Mouse (Mus musculus) lung, embryonic 14.5 days (tissue): ENCODE data around the gene Tubb3. TPM values are rescaled to one million over a fixed set of nuclear protein-coding genes. Genes with fewer than 3 reads are reported as not detected.

Source experiments
- ATAC-seq: fragments of 200-750 bp; cut with Nextera tagmentation; 2 replicates; pipeline ENCODE4 v1.8.0; 2017; ENCODE audit warnings: mild to moderate bottlenecking, moderate TSS enrichment, moderate library complexity; ENCODE audit not compliant: insufficient read depth
- DNase-seq: peaks from one replicate; pipeline ENCODE4 v3.0.0-alpha.2; 2015
- H3K27ac ChIP-seq: fragments of 300-500 bp; sonication (generic); 2 replicates; pipeline ENCODE4 v1.5.1; 2014; ENCODE audit warnings: low read depth, mild to moderate bottlenecking, moderate library complexity
- H3K27me3 ChIP-seq: fragments of 300-500 bp; sonication (generic); 2 replicates; pipeline ENCODE4 v1.6.1; 2014; ENCODE audit warnings: low read length, control low read depth; ENCODE audit not compliant: insufficient read depth
- H3K36me3 ChIP-seq: fragments of 300-500 bp; sonication (generic); 2 replicates; pipeline ENCODE4 v1.6.1; 2014; ENCODE audit warnings: control low read depth; ENCODE audit not compliant: insufficient read depth
- H3K4me1 ChIP-seq: fragments of 300-500 bp; sonication (generic); 2 replicates; pipeline ENCODE4 v1.6.1; 2014; ENCODE audit warnings: antibody characterized with exemption, control low read depth; ENCODE audit not compliant: insufficient read depth
- H3K4me2 ChIP-seq: fragments of 300-500 bp; sonication (generic); 2 replicates; pipeline ENCODE4 v1.6.1; 2014; ENCODE audit warnings: mild to moderate bottlenecking
- H3K4me3 ChIP-seq: fragments of 300-500 bp; sonication (generic); 2 replicates; pipeline ENCODE4 v1.5.1; 2014; ENCODE audit warnings: low read depth, low read length
- H3K9ac ChIP-seq: fragments of 300-500 bp; sonication (generic); 2 replicates; pipeline ENCODE4 v1.6.1; 2014
- H3K9me3 ChIP-seq: fragments of 300-500 bp; sonication (generic); 2 replicates; pipeline ENCODE4 v1.6.1; 2016; ENCODE audit warnings: low read depth, low read length, control low read depth
- CTCF ChIP-seq: IDR thresholded peaks from 2 replicates; pipeline ENCODE4 v1.5.1; 2016; ENCODE audit warnings: antibody characterized with exemption, low read depth
- WGBS: fragments of 180-500 bp; shearing (Covaris S2); extraction: QIAGEN DNeasy Blood & Tissue Kit; methylation state at CpG from one replicate; pipeline ENCODE4 v1.1.7; 2014; 5-methylcytosine and 5-hydroxymethylcytosine counted together
- polyA plus RNA-seq: library from polyadenylated mRNA; unstranded; fragments of >200 nt; fragmentation: Nextera tagmentation; extraction: Ambion mirVana; gene quantifications from 2 replicates; pipeline ENCODE4 v1.2.1, GENCODE M21; 2014

Gene Tubb3
- polyA plus RNA-seq, 1 experiment from 2014 or later: 1.7 TPM

- H3K27ac ChIP-seq: no peak overlapping the region
Observed at GRCm38 (mm10) chr8:123404521-123404920, 6.7 kb upstream of the Tubb3 start.

GRCm38 (mm10) chr8:123406786-123407185 is 4.4 kb upstream of the Tubb3 start, which contains the start of gene Mc1r:
Gene Mc1r (plus strand): TSS chr8:123407107.
- peaks cover 17% of the 10 kb centered on the region for H3K36me3 ChIP-seq
- WGBS: 5% methylated on average over 4 of the region's 4 CpGs
- DNase-seq (peak; percentile 75), ATAC-seq (no peak)
- no peaks in the 10 kb centered on the region for H3K9me3 ChIP-seq
- peaks cover 33% of the 10 kb centered on the region for H3K27me3 ChIP-seq
- H3K4me2 ChIP-seq: no peak within 1 kb of the TSS
- no peak within 1 kb of the TSS for H3K4me3 ChIP-seq
- peak; percentile 83 for TF ChIP-seq CTCF
- no peak within 1 kb of the TSS for H3K27ac ChIP-seq
- no peaks in the 10 kb centered on the region for H3K4me1 ChIP-seq
- no peak within 1 kb of the TSS for H3K9ac ChIP-seq

More at GRCm38 (mm10) chr8:123404521-123404920, 6.7 kb upstream of the Tubb3 start:
- ATAC-seq: no peak
- Histone ChIP-seq H3K4me2 (no peak overlapping the region), H3K4me3 (no peak overlapping the region), H3K27me3 (peaks cover 10% of the 10 kb centered on the region), H3K36me3 (peaks cover 35% of the 10 kb centered on the region), H3K9ac (no peak overlapping the region), H3K4me1 (no peaks in the 10 kb centered on the region), H3K9me3 (no peaks in the 10 kb centered on the region)
- TF ChIP-seq CTCF: no peak
- 49% methylated on average over 8 of the region's 8 CpGs for WGBS
- no peak for DNase-seq

DNA sequence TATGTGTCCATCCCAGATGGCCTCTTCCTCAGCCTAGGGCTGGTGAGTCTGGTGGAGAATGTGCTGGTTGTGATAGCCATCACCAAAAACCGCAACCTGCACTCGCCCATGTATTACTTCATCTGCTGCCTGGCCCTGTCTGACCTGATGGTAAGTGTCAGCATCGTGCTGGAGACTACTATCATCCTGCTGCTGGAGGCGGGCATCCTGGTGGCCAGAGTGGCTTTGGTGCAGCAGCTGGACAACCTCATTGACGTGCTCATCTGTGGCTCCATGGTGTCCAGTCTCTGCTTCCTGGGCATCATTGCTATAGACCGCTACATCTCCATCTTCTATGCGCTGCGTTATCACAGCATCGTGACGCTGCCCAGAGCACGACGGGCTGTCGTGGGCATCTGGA is 3.6 kb upstream of the Tubb3 start:
- ATAC-seq: no peak
- peaks cover 41% of the 10 kb centered on the region for H3K27me3 ChIP-seq
- H3K4me1 ChIP-seq: no peaks in the 10 kb centered on the region
- peaks cover 9% of the 10 kb centered on the region for H3K36me3 ChIP-seq
- no peak overlapping the region for H3K4me3 ChIP-seq
- no peak overlapping the region for H3K27ac ChIP-seq
- H3K9ac ChIP-seq: no peak overlapping the region
- no peak overlapping the region for H3K4me2 ChIP-seq
- TF ChIP-seq CTCF: no peak
- DNase-seq: no peak
- WGBS: 85% methylated on average over 13 of the region's 13 CpGs
- no peaks in the 10 kb centered on the region for H3K9me3 ChIP-seq

DNA sequence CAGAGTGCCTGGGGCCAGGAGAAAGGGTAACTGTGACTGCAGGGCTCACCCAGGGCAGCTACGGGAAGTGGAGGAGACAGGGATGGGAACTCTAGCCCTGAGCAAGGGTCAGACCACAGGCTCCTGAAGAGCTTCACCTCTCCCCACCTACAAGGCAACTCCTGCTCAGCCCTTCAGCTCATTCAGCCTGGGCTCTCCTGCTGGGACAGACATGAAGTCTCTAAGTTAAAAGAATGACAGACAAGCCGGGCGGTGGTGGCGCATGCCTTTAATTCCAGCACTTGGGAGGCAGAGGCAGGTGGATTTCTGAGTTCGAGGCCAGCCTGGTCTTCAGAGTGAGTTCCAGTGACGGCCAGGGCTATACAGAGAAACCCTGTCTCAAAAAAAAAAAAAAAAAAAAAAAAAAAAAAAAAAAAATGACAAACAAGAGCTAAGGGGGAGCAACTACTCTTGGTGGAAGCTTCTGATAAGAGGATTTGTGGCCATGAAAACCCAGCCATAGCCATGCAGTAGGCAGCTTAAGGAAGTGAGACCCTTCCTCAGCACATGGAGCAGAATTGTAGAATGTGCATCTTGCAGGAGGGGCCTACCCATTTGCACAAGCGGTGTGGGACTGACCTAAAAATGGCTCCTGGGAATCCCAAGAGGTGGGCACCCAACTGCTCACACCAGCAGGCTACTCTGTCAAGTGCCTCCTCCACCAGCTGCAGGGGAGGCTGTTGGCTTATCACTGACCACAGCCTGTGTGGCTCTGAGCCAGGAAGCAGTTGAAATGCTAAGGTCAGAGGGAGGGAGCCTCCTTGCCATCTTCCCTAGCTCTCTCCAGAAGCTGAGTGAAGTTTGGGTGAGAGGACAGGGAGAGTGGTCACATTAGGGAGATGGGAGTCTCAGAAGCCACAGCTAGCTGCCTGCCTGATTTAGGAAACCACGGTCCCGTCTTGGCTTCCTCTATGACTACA is 2.4 kb upstream of the Tubb3 start:
- Histone ChIP-seq H3K36me3 (no peaks in the 10 kb centered on the region), H3K27me3 (peaks cover 54% of the 10 kb centered on the region), H3K4me3 (no peak overlapping the region), H3K27ac (no peak overlapping the region), H3K9ac (no peak overlapping the region), H3K4me2 (no peak overlapping the region), H3K4me1 (no peaks in the 10 kb centered on the region), H3K9me3 (no peaks in the 10 kb centered on the region)
- 69% methylated on average over 9 of the region's 9 CpGs for WGBS
- TF ChIP-seq CTCF: no peak
- DNase-seq (no peak), ATAC-seq (no peak)

- no peak for TF ChIP-seq CTCF
- no peaks in the 10 kb centered on the region for H3K36me3 ChIP-seq
- ATAC-seq (no peak), DNase-seq (peak; percentile 21)
- no peaks in the 10 kb centered on the region for H3K4me1 ChIP-seq
- no peaks in the 10 kb centered on the region for H3K9me3 ChIP-seq
- H3K4me3 ChIP-seq: no peak overlapping the region
- H3K27ac ChIP-seq: no peak overlapping the region
- 70% methylated on average over 8 of the region's 8 CpGs for WGBS
- H3K9ac ChIP-seq: no peak overlapping the region
- peaks cover 59% of the 10 kb centered on the region for H3K27me3 ChIP-seq
- H3K4me2 ChIP-seq: no peak overlapping the region
Observed at GRCm38 (mm10) chr8:123410049-123410587, 1.1 kb upstream of the Tubb3 start.

DNA sequence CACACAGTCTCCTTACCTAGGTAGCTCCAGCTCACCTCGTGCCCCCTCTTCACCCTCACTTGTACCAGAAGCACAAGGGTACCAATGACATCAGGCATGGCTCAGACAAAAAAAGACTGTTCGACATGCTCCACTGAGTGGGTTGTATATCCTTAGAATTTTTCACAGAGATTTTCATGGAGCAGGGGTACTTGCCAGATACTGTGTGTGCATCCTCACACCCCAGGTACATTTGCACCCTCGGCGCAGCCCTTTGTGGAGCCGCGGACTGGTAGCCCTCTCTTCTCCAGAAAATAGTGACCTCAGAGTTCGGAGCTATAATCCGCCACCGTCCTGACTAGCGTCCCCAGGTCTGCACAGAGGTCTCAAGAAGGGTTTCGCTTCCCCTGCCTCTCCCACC is 436 bp upstream of the Tubb3 start:
- H3K4me3 ChIP-seq: peak overlapping the region; percentile 24; the same call in 1 of the 2 replicates
- TF ChIP-seq CTCF: no peak
- H3K9ac ChIP-seq: no peak overlapping the region
- H3K9me3 ChIP-seq: no peaks in the 10 kb centered on the region
- no peak for DNase-seq
- H3K27ac ChIP-seq: no peak overlapping the region
- no peak for ATAC-seq
- no peaks in the 10 kb centered on the region for H3K4me1 ChIP-seq
- peak overlapping the region; percentile 53 for H3K4me2 ChIP-seq
- 13% methylated on average over 11 of the region's 11 CpGs for WGBS
- peaks cover 59% of the 10 kb centered on the region for H3K27me3 ChIP-seq
- no peaks in the 10 kb centered on the region for H3K36me3 ChIP-seq

DNA sequence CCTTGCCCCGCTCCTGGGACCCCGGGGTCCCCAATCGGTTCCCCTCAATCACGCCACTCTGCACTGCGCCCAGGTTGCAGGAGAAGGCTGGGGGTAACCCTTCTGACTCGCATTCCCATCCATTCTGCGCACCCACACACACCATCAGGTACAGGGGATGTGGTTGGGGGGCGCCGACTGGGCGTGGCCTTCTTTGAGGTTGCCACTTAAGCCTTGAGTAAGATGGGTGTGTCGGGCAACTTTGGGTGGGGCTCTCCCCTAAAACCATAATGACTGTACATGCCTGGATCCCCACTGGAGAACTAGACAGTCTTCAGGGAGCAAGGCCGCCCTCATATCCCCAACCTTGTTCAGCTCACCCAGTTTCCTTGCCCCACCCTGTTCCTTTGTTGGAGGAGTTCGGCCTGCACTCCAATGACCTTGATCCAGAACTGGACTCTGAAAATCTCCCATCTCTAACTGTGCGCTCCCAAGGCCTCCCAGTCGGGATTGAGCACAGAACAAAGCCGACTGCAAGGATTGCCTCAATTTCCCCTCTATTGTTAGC is 630 bp downstream of the Tubb3 start:
- no peaks in the 10 kb centered on the region for H3K9me3 ChIP-seq
- H3K4me2 ChIP-seq: peak overlapping the region; percentile 53
- no peak for TF ChIP-seq CTCF
- peak overlapping the region; percentile 24 for H3K4me3 ChIP-seq
- no peak overlapping the region for H3K27ac ChIP-seq
- ATAC-seq (peak; percentile 10; the same call in 1 of the 2 replicates), DNase-seq (no peak)
- no peaks in the 10 kb centered on the region for H3K36me3 ChIP-seq
- WGBS: 9% methylated on average over 16 of the region's 16 CpGs
- H3K4me1 ChIP-seq: no peaks in the 10 kb centered on the region
- H3K27me3 ChIP-seq: peaks cover 59% of the 10 kb centered on the region
- no peak overlapping the region for H3K9ac ChIP-seq
